Mouse (Mus musculus) lung, embryonic 15.5 days (tissue): ENCODE data around the gene Slc4a7. TPM values are rescaled to one million over a fixed set of nuclear protein-coding genes. Genes with fewer than 3 reads are reported as not detected.
"Not testable (repeated sequence)": the region's sequence is repeated elsewhere in the genome, so short reads cannot be mapped to it uniquely, and the experiment has no call there.

ENCODE experiments used
- ATAC-seq: fragments of 200-750 bp; cut with Nextera tagmentation; 2 replicates; pipeline ENCODE4 v1.8.0; 2017; ENCODE audit warnings: moderate number of reproducible peaks, borderline replicate concordance; ENCODE audit not compliant: low FRiP score, low TSS enrichment; ENCODE audit errors: extremely low read depth
- H3K27ac ChIP-seq: fragments of 300-500 bp; sonication (generic); 2 replicates; pipeline ENCODE4 v1.5.1; 2015; ENCODE audit warnings: moderate library complexity, mild to moderate bottlenecking, inconsistent platforms
- H3K27me3 ChIP-seq: fragments of 300-500 bp; sonication (generic); 2 replicates; pipeline ENCODE4 v1.6.1; 2015; ENCODE audit warnings: inconsistent platforms
- H3K36me3 ChIP-seq: fragments of 300-500 bp; sonication (generic); 2 replicates; pipeline ENCODE4 v1.6.1; 2015; ENCODE audit warnings: inconsistent platforms
- H3K4me1 ChIP-seq: fragments of 300-500 bp; sonication (generic); 2 replicates; pipeline ENCODE4 v1.6.1; 2015; ENCODE audit warnings: inconsistent platforms
- H3K4me2 ChIP-seq: fragments of 300-500 bp; sonication (generic); 2 replicates; pipeline ENCODE4 v1.6.1; 2015; ENCODE audit warnings: inconsistent platforms, mild to moderate bottlenecking, moderate library complexity
- H3K4me3 ChIP-seq: fragments of 300-500 bp; sonication (generic); 2 replicates; pipeline ENCODE4 v1.5.1; 2015; ENCODE audit warnings: mild to moderate bottlenecking, inconsistent platforms
- H3K9ac ChIP-seq: fragments of 300-500 bp; sonication (generic); 2 replicates; pipeline ENCODE4 v1.6.1; 2015; ENCODE audit warnings: inconsistent platforms
- H3K9me3 ChIP-seq: fragments of 300-500 bp; sonication (generic); 2 replicates; pipeline ENCODE4 v1.6.1; 2016; ENCODE audit warnings: inconsistent platforms
- WGBS: fragments of 180-500 bp; shearing (Covaris S2); methylation state at CpG from one replicate; pipeline ENCODE4 v1.1.7; 2015; 5-methylcytosine and 5-hydroxymethylcytosine counted together
- polyA plus RNA-seq: library from polyadenylated mRNA; unstranded; fragments of >200 nt; fragmentation: Nextera tagmentation; extraction: Ambion mirVana; gene quantifications from 2 replicates; pipeline ENCODE4 v1.2.1, GENCODE M21; 2015

Slc4a7 gene
- polyA plus RNA-seq, 1 experiment from 2014 or later: 14.0 TPM

GRCm38 (mm10) chr14:14803115-14803514 is 101.0 kb downstream of the Slc4a7 start, which contains the start of gene Nek10:
Gene Nek10 (plus strand): TSS chr14:14803415.
- H3K9ac ChIP-seq, ATAC-seq, H3K4me3 ChIP-seq, H3K27ac ChIP-seq, H3K36me3 ChIP-seq, H3K27me3 ChIP-seq, H3K4me2 ChIP-seq, H3K4me1 ChIP-seq, H3K9me3 ChIP-seq: not testable (repeated sequence)
- WGBS: 86% methylated on average over 2 of the region's 2 CpGs

- Histone ChIP-seq H3K4me2 (no peak overlapping the region), H3K4me3 (no peak overlapping the region), H3K27me3 (no peaks in the 10 kb centered on the region), H3K9ac (no peak overlapping the region), H3K36me3 (0 out of 2 replicates have a peak, but pooled peaks cover 6% of the 10 kb centered on the region), H3K4me1 (no peaks in the 10 kb centered on the region), H3K9me3 (no peaks in the 10 kb centered on the region), H3K27ac (no peak overlapping the region)
- no peak; the same call in 1 of the 2 replicates for ATAC-seq
- WGBS: 8% methylated on average over 10 of the region's 10 CpGs
These were observed 101.9 kb downstream of the Slc4a7 start for GRCm38 (mm10) chr14:14803921-14804517.

GRCm38 (mm10) chr14:14804518-14805212 is 102.6 kb downstream of the Slc4a7 start:
- ATAC-seq: no peak
- Histone ChIP-seq H3K27ac (no peak overlapping the region), H3K4me1 (no peaks in the 10 kb centered on the region), H3K4me3 (no peak overlapping the region), H3K27me3 (no peaks in the 10 kb centered on the region), H3K4me2 (no peak overlapping the region), H3K9me3 (no peaks in the 10 kb centered on the region), H3K9ac (no peak overlapping the region), H3K36me3 (0 out of 2 replicates have a peak, but pooled peaks cover 6% of the 10 kb centered on the region)
- WGBS: 58% methylated on average over 5 of the region's 5 CpGs

DNA sequence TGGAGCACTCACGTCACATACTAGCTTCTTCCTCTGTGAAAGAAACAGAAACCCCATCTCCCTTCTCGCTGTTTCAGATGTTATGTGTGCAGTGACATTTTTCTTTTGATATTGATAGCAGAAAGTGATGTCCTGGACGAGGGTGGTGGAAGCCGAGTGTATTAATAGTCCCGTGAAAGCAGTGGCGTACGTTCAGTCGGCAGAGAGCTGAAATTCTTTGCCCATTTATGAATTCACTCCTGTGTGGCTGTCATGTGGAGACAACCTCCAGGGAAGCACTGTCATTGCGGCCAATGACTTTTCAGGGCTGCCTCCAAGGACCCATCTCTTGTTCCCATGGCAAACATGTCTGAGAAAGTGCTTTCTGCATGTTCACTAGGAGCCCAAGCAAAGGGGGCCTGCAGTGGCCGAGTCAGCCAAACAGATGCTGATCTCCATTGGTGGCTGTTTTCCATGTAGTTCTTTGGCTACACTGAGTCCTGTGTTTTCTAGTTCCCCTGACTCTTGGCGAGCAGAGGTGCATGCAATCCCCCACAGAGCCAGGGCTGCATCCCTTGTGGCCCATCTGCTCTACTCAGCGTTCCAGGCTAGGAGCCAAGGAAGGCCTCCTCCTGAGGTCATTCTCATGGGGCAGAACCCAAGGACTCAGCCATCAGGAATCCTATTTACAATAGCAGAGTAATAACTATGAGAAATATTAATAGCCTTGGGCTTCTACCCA is 130.6 kb downstream of the Slc4a7 start:
- no peak overlapping the region for H3K9ac ChIP-seq
- no peak overlapping the region for H3K4me2 ChIP-seq
- no peaks in the 10 kb centered on the region for H3K27me3 ChIP-seq
- 52% methylated on average over 12 of the region's 12 CpGs for WGBS
- H3K36me3 ChIP-seq: no peaks in the 10 kb centered on the region
- peak overlapping the region; percentile 63 for H3K27ac ChIP-seq
- peak; percentile 86; the same call in 1 of the 2 replicates for ATAC-seq
- peaks cover 9% of the 10 kb centered on the region; the same call in 1 of the 2 replicates for H3K4me1 ChIP-seq
- H3K9me3 ChIP-seq: no peaks in the 10 kb centered on the region
- H3K4me3 ChIP-seq: no peak overlapping the region

- no peak for ATAC-seq
- H3K4me3 ChIP-seq: no peak overlapping the region
- no peaks in the 10 kb centered on the region for H3K9me3 ChIP-seq
- H3K27me3 ChIP-seq: no peaks in the 10 kb centered on the region
- H3K36me3 ChIP-seq: no peaks in the 10 kb centered on the region
- 69% methylated on average over 1 of the region's 1 CpGs for WGBS
- H3K4me1 ChIP-seq: peaks cover 11% of the 10 kb centered on the region; the same call in 1 of the 2 replicates
- no peak overlapping the region for H3K4me2 ChIP-seq
- no peak overlapping the region for H3K27ac ChIP-seq
- H3K9ac ChIP-seq: no peak overlapping the region
These were observed 131.4 kb downstream of the Slc4a7 start for GRCm38 (mm10) chr14:14833498-14833897.

- Histone ChIP-seq H3K4me2 (no peak overlapping the region), H3K27me3 (no peaks in the 10 kb centered on the region), H3K27ac (no peak overlapping the region), H3K4me3 (no peak overlapping the region), H3K9ac (no peak overlapping the region), H3K36me3 (no peaks in the 10 kb centered on the region), H3K9me3 (no peaks in the 10 kb centered on the region), H3K4me1 (peaks cover 11% of the 10 kb centered on the region; the same call in 1 of the 2 replicates)
- 72% methylated on average over 2 of the region's 2 CpGs for WGBS
- ATAC-seq: no peak
These were observed 132.2 kb downstream of the Slc4a7 start for GRCm38 (mm10) chr14:14834266-14834665.

DNA sequence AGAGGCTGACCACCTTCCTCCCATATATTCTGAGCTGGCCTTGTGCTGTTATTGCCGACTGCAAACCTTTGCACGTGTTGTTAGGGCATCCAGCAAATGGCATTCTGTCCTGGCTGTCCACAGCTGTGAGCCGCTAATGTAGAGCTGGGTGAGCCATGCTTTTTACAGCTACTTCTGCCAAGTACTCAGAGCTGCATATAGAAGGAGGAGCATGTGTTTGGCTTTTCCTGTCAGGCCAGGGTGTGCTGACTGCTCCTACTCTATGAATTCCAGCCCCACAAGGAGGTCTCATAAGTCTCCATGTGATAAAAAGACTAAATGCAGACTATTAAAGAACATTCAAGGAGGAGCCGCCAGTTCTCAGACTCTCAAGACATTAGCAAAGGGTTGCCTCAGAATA is 135.5 kb downstream of the Slc4a7 start:
- no peaks in the 10 kb centered on the region for H3K27me3 ChIP-seq
- H3K9ac ChIP-seq: no peak overlapping the region
- H3K27ac ChIP-seq: no peak overlapping the region
- 52% methylated on average over 4 of the region's 4 CpGs for WGBS
- ATAC-seq: no peak
- no peaks in the 10 kb centered on the region for H3K9me3 ChIP-seq
- H3K36me3 ChIP-seq: no peaks in the 10 kb centered on the region
- no peak overlapping the region for H3K4me2 ChIP-seq
- H3K4me1 ChIP-seq: peaks cover 9% of the 10 kb centered on the region; the same call in 1 of the 2 replicates
- no peak overlapping the region for H3K4me3 ChIP-seq

- ATAC-seq: no peak
These were observed 136.0 kb downstream of the Slc4a7 start for GRCm38 (mm10) chr14:14838109-14838508.

DNA sequence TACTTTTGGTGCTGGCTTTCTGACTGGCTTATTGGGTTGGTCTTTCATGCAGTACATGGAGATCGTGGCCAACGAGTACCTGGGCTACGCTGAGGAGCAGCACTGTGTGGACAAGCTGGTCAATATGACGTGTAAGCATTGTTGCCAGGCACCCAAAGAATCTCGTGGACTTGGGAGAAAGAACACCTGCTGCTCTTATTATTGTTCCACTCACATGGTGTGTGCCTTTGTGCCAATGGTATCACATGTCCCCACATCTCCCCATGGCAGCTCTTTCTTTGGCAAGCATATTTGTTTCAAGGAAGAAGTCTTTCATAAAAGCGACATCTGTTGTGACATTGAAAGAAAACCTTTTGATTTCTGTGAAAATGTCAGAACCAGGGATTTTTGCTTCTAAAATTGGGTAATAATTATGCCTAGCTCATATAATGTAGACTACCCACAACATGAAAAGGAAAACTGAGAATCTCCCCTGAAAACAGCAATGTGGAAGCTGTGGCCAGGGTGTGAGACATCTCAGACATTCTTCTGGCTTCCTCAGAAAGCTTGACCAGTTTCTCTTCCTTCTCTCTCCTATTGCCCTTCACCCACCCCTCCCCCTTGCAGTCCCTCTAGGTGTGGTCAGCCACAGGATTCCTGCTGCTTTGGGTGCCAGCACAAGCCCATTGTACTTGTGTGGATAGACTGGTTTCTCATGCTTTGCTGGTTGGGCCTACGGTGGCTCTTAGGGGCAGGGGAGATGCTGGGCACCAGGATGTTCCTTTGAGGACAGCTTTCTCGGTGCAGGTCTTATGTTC is 140.9 kb downstream of the Slc4a7 start:
- Histone ChIP-seq H3K4me3 (no peak overlapping the region), H3K9ac (no peak overlapping the region), H3K9me3 (no peaks in the 10 kb centered on the region), H3K27me3 (no peaks in the 10 kb centered on the region), H3K27ac (no peak overlapping the region), H3K4me1 (no peaks in the 10 kb centered on the region), H3K4me2 (no peak overlapping the region), H3K36me3 (no peaks in the 10 kb centered on the region)
- 68% methylated on average over 8 of the region's 8 CpGs for WGBS
- no peak for ATAC-seq

More at GRCm38 (mm10) chr14:14838109-14838508, 136.0 kb downstream of the Slc4a7 start:
- H3K4me2 ChIP-seq: no peak overlapping the region
- H3K36me3 ChIP-seq: no peaks in the 10 kb centered on the region
- H3K27ac ChIP-seq: no peak overlapping the region
- H3K9me3 ChIP-seq: no peaks in the 10 kb centered on the region
- no peak overlapping the region for H3K4me3 ChIP-seq
- no peaks in the 10 kb centered on the region for H3K27me3 ChIP-seq
- 62% methylated on average over 1 of the region's 1 CpGs for WGBS
- peaks cover 5% of the 10 kb centered on the region; the same call in 1 of the 2 replicates for H3K4me1 ChIP-seq
- H3K9ac ChIP-seq: no peak overlapping the region
